Mouse (Mus musculus): ENCODE data around the gene Alk.

Gene Alk

DNA sequence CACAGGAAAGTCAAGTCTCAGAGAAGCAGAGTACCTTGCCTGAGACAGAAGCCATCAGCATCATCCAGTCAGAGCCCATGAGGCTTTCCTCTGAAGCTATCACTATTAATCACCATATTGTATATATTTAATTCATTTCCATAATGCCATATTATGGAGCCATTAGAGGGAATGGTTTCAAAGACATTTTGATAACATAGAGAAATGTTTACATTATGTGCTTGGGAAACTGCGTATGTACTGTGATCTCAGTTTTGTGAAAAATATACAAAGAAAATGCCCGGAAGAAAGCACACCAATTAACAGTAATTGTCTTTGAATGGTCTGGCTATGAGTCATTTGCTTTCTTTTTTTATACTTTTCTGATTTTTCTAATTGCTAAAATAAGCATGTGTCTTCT is 203.1 kb downstream of the Alk start:
- no peak for DNase-seq (ENCODE audit: low read depth)

GRCm38 (mm10) chr17:72399331-72400059 is 204.9 kb downstream of the Alk start:
- no peak for DNase-seq (ENCODE audit: low read depth)

- DNase-seq (ENCODE audit: low read depth) = no peak
These were observed 208.5 kb downstream of the Alk start for GRCm38 (mm10) chr17:72395956-72396355.

GRCm38 (mm10) chr17:72368991-72369390 is 235.4 kb downstream of the Alk start:
- DNase-seq (ENCODE audit: low read depth) = no peak

DNA sequence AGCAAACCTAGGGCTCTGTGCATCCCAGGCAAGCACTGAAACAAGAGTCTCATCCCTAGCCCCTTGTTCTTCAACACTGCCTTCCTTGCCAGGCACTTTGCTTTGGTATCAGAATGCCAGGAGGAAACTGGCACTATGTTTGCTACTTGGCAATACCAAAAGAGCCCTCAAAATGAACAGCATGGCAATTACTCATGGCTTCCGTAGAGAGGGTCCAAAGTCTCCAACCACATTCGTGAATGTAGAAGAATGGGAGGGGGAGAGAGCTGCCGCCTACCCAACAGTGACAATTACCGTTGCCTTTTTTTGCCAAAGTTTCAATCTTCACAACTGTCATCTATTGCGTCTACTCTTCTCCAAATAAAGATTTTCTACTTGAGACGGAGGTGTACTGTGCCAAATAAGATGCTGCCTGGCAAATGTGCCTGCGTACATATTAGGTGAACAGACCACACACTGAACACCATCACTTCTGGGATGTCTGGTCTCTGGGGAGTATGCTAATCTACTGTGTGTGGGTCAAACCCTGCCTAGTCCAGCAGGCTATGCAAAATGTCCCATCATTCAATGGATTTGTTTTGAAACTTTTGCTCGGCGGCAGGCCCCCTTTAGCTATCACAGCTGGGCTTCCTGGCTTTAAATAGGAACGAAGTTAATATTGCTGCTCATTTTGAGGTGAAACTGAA is 241.5 kb downstream of the Alk start:
- DNase-seq (ENCODE audit: low read depth) = no peak

GRCm38 (mm10) chr17:72361961-72362360 is 242.5 kb downstream of the Alk start:
- no peak for DNase-seq (ENCODE audit: low read depth)

- no peak for DNase-seq (ENCODE audit: low read depth)
These were observed 247.6 kb downstream of the Alk start for GRCm38 (mm10) chr17:72356759-72357302.

- DNase-seq (ENCODE audit: low read depth) = no peak
These were observed 265.0 kb downstream of the Alk start for GRCm38 (mm10) chr17:72339437-72339836.

GRCm38 (mm10) chr17:72332909-72333308 is 271.5 kb downstream of the Alk start:
- DNase-seq (ENCODE audit: low read depth) = no peak

GRCm38 (mm10) chr17:72325941-72326340 is 278.5 kb downstream of the Alk start:
- DNase-seq (ENCODE audit: low read depth) = no peak

GRCm38 (mm10) chr17:72319576-72319975 is 284.9 kb downstream of the Alk start:
- no peak for DNase-seq (ENCODE audit: low read depth)

GRCm38 (mm10) chr17:72299651-72300050 is 304.8 kb downstream of the Alk start:
- DNase-seq (ENCODE audit: low read depth) = no peak

DNA sequence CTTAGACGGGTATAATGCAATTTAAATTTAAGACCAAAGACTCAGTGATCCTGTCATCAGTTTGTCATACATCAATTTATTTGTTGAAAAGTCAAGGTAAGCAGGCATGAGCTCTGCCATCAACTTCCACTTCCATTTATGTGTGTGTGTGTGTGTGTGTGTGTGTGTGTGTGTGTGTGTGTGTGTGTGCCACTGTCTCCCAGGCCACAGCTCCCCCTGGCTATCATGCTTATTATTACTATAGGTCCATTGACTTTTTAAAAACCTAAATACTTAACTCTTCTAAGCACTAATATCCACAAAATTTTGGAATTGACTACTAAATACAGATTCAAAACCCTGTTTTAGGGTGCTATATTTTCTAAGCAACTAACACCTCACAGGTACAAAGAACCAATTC is 308.1 kb downstream of the Alk start:
- no peak for DNase-seq (ENCODE audit: low read depth)

DNA sequence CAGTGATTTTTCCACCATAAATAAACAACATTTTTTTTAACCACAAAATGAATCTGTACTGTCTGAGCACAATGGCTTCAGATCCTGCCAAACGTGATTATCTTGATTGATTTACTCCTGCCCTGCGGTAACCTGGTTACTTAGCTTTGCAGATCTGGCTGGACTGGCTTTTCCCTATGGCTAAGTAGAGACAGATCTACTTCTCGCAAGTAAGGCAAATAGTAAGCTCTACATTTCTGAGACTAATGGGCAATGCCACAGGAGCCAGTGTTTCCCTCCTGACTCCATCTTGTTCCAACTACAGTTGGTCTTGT is 311.2 kb downstream of the Alk start:
- DNase-seq (ENCODE audit: low read depth) = no peak

GRCm38 (mm10) chr17:72292444-72293266 is 311.8 kb downstream of the Alk start:
- no peak for DNase-seq (ENCODE audit: low read depth)

- DNase-seq (ENCODE audit: low read depth) = no peak
These were observed 318.5 kb downstream of the Alk start for GRCm38 (mm10) chr17:72285961-72286360.

DNA sequence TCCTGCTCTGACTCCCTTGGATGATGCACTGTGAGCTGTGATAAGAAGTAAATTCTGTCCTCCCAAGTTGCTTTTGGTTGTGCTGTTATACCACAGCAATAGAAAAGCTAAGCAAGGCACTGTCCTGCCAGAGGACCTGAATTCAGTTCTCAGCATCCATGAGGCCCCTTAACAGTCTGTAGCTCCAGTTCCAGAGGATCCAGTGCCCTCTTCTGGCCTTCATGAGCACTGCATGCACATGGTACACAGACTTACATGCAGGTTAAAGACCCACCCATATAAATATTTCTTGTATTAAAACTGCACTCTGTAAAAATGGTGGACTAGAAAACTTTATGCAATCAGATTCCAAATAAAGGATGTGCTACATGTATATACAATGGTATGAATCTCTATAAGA is 326.1 kb downstream of the Alk start:
- no peak for DNase-seq (ENCODE audit: low read depth)

GRCm38 (mm10) chr17:72276778-72277177 is 327.6 kb downstream of the Alk start:
- no peak for DNase-seq (ENCODE audit: low read depth)

DNA sequence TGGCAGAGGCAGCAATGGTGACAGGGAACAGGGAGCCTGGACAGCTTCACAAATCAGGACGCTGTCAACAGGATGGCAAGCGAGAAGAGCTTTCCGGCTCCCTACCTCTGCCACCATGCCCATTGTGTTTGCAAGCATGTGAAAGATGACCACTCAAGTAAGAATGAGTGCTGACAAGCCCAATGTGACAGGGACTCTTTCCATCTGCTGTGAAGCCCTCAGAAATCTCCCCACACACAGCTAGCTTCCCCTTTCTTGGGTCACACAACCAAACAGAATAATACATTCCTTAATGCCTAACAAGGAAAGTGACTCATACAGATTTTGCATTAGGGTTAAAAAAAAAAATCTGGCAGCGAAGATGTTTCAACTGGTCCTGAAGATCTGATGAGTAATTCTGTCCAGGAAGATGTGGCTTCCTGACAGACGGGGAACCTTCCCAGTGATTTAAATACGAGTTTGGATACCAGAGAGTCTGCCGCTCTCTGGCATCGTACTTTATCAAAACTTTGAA is 329.0 kb downstream of the Alk start:
- no peak for DNase-seq (ENCODE audit: low read depth)

GRCm38 (mm10) chr17:72274205-72274604 is 330.2 kb downstream of the Alk start:
- DNase-seq (ENCODE audit: low read depth) = no peak

- no peak for DNase-seq (ENCODE audit: low read depth)
These were observed 332.8 kb downstream of the Alk start for GRCm38 (mm10) chr17:72271640-72272039.

GRCm38 (mm10) chr17:72268529-72268928 is 335.9 kb downstream of the Alk start:
- DNase-seq (ENCODE audit: low read depth) = no peak
